Mouse (Mus musculus): ENCODE results near the gene Lpxn.

GRCm38 (mm10) chr19:12794056-12795044, 1.6 kb upstream of the Lpxn start:
- TF ChIP-seq CTCF (IDR thresholded peaks at IDR 0.05; ENCODE audit: extremely low read depth, insufficient read length, insufficient replicate concordance, low read depth, low read length) (peak; percentile 75; the same call in 1 of the 2 replicates), POLR2A (IDR thresholded peaks at IDR 0.05; ENCODE audit: low read depth, low read length) (peak; percentile 60; the same call in 1 of the 2 replicates)

Measured in small intestine, adult 2 months (tissue).